Mouse (Mus musculus): Measurements from ENCODE around the gene Abhd12. TPM values are rescaled to one million over a fixed set of nuclear protein-coding genes. Genes with fewer than 3 reads are reported as not detected.

The Abhd12 gene
- polyA plus RNA-seq, 1 experiment from 2014 or later: 24.5 TPM

DNA sequence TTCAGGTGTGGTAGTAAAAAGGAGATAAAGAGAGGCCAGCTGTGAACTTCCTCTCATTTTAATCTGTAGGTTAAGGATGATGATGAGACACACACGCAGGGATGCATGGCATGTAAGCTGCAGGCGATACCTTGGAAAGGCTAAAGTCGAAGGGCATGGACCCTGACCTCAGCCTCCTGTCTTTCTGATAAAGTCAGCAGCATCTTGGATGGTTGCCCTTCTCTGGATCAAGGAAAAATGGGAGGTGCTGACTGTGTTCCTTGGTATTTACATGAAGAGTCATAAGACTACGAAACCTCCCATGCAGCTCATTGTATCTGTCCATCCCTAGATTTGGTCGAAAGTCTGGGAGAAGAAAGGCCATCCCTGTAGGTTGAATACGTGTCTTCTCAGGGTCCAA lies 4.2 kb downstream of the Abhd12 start:
- Histone ChIP-seq H3K36me3 (replicated peaks; ENCODE audit: insufficient read depth, low read length) (0 out of 2 replicates have a peak, but pooled peaks cover 3% of the 10 kb centered on the region), H3K4me3 (ENCODE audit: low read depth, low read length) (no peak overlapping the region), H3K9me3 (ENCODE audit: low read length) (no peaks in the 10 kb centered on the region), H3K27me3 (ENCODE audit: insufficient read depth, low read length) (no peaks in the 10 kb centered on the region), H3K27ac (ENCODE audit: low read depth) (no peak overlapping the region), H3K4me1 (ENCODE audit: insufficient read depth) (peaks cover 12% of the 10 kb centered on the region), H3K9ac (replicated peaks) (no peak overlapping the region), H3K4me2 (ENCODE audit: low read depth, low read length) (no peak overlapping the region)
- no peak for TF ChIP-seq CTCF (IDR thresholded peaks at IDR 0.05; ENCODE audit: low read depth)
- WGBS (ENCODE audit: insufficient replicate concordance): 82% methylated on average over 6 of the region's 6 CpGs
- no peak for DNase-seq
- ATAC-seq: no peak

- 0 out of 2 replicates have a peak, but pooled peaks cover 3% of the 10 kb centered on the region for H3K36me3 ChIP-seq (replicated peaks; ENCODE audit: insufficient read depth, low read length)
- TF ChIP-seq EP300 (IDR thresholded peaks at IDR 0.05; ENCODE audit: low read depth): no peak
- TF ChIP-seq CTCF (IDR thresholded peaks at IDR 0.05; ENCODE audit: low read depth): no peak
- H3K4me3 ChIP-seq (ENCODE audit: low read depth, low read length): no peak overlapping the region
- no peak overlapping the region for H3K4me2 ChIP-seq (ENCODE audit: low read depth, low read length)
- 75% methylated on average over 7 of the region's 7 CpGs for WGBS (ENCODE audit: insufficient replicate concordance)
- no peak overlapping the region for H3K27ac ChIP-seq (ENCODE audit: low read depth)
- no peaks in the 10 kb centered on the region for H3K27me3 ChIP-seq (ENCODE audit: insufficient read depth, low read length)
- H3K4me1 ChIP-seq (ENCODE audit: insufficient read depth): no peaks in the 10 kb centered on the region
- ATAC-seq (no peak), DNase-seq (no peak)
- H3K9ac ChIP-seq (replicated peaks): no peak overlapping the region
- H3K9me3 ChIP-seq (ENCODE audit: low read length): no peaks in the 10 kb centered on the region
Observed at GRCm38 (mm10) chr2:150895691-150896252, 8.8 kb downstream of the Abhd12 start.

- Histone ChIP-seq H3K27ac (ENCODE audit: low read depth) (no peak overlapping the region), H3K4me3 (ENCODE audit: low read depth, low read length) (no peak overlapping the region), H3K9ac (replicated peaks) (no peak overlapping the region), H3K27me3 (ENCODE audit: insufficient read depth, low read length) (no peaks in the 10 kb centered on the region), H3K4me2 (ENCODE audit: low read depth, low read length) (no peak overlapping the region), H3K36me3 (replicated peaks; ENCODE audit: insufficient read depth, low read length) (no peaks in the 10 kb centered on the region), H3K4me1 (ENCODE audit: insufficient read depth) (no peaks in the 10 kb centered on the region), H3K9me3 (ENCODE audit: low read length) (no peaks in the 10 kb centered on the region)
- WGBS (ENCODE audit: insufficient replicate concordance): 64% methylated on average over 2 of the region's 2 CpGs
- TF ChIP-seq CTCF (IDR thresholded peaks at IDR 0.05; ENCODE audit: low read depth) (no peak), EP300 (IDR thresholded peaks at IDR 0.05; ENCODE audit: low read depth) (no peak)
- ATAC-seq (no peak), DNase-seq (no peak)
Observed at GRCm38 (mm10) chr2:150894617-150895267, 9.8 kb downstream of the Abhd12 start.

GRCm38 (mm10) chr2:150887370-150887769 lies 17.2 kb downstream of the Abhd12 start:
- Histone ChIP-seq H3K9ac (replicated peaks) (no peak overlapping the region), H3K27ac (ENCODE audit: low read depth) (no peak overlapping the region), H3K4me1 (ENCODE audit: insufficient read depth) (no peaks in the 10 kb centered on the region), H3K36me3 (replicated peaks; ENCODE audit: insufficient read depth, low read length) (no peaks in the 10 kb centered on the region), H3K27me3 (ENCODE audit: insufficient read depth, low read length) (no peaks in the 10 kb centered on the region), H3K9me3 (ENCODE audit: low read length) (no peaks in the 10 kb centered on the region), H3K4me3 (ENCODE audit: low read depth, low read length) (no peak overlapping the region), H3K4me2 (ENCODE audit: low read depth, low read length) (no peak overlapping the region)
- DNase-seq (no peak), ATAC-seq (no peak)
- TF ChIP-seq CTCF (IDR thresholded peaks at IDR 0.05; ENCODE audit: low read depth): no peak
- TF ChIP-seq EP300 (IDR thresholded peaks at IDR 0.05; ENCODE audit: low read depth): no peak
- 49% methylated on average over 2 of the region's 2 CpGs for WGBS (ENCODE audit: insufficient replicate concordance)

- no peak for TF ChIP-seq EP300 (IDR thresholded peaks at IDR 0.05; ENCODE audit: low read depth)
- H3K36me3 ChIP-seq (replicated peaks; ENCODE audit: insufficient read depth, low read length): no peaks in the 10 kb centered on the region
- no peaks in the 10 kb centered on the region for H3K27me3 ChIP-seq (ENCODE audit: insufficient read depth, low read length)
- no peaks in the 10 kb centered on the region for H3K4me1 ChIP-seq (ENCODE audit: insufficient read depth)
- no peak overlapping the region for H3K9ac ChIP-seq (replicated peaks)
- H3K4me3 ChIP-seq (ENCODE audit: low read depth, low read length): no peak overlapping the region
- DNase-seq (no peak), ATAC-seq (no peak)
- H3K9me3 ChIP-seq (ENCODE audit: low read length): no peaks in the 10 kb centered on the region
- no peak overlapping the region for H3K4me2 ChIP-seq (ENCODE audit: low read depth, low read length)
- no peak overlapping the region for H3K27ac ChIP-seq (ENCODE audit: low read depth)
Observed at GRCm38 (mm10) chr2:150886315-150886714, 18.2 kb downstream of the Abhd12 start.

GRCm38 (mm10) chr2:150885814-150886213 lies 18.7 kb downstream of the Abhd12 start:
- no peaks in the 10 kb centered on the region for H3K4me1 ChIP-seq (ENCODE audit: insufficient read depth)
- no peak overlapping the region for H3K4me2 ChIP-seq (ENCODE audit: low read depth, low read length)
- TF ChIP-seq CTCF (IDR thresholded peaks at IDR 0.05; ENCODE audit: low read depth): no peak
- no peak for TF ChIP-seq EP300 (IDR thresholded peaks at IDR 0.05; ENCODE audit: low read depth)
- H3K36me3 ChIP-seq (replicated peaks; ENCODE audit: insufficient read depth, low read length): no peaks in the 10 kb centered on the region
- no peak overlapping the region for H3K9ac ChIP-seq (replicated peaks)
- no peak overlapping the region for H3K4me3 ChIP-seq (ENCODE audit: low read depth, low read length)
- H3K27ac ChIP-seq (ENCODE audit: low read depth): no peak overlapping the region
- H3K27me3 ChIP-seq (ENCODE audit: insufficient read depth, low read length): no peaks in the 10 kb centered on the region
- WGBS (ENCODE audit: insufficient replicate concordance): 73% methylated on average over 1 of the region's 1 CpGs
- no peak for ATAC-seq
- DNase-seq: no peak
- no peaks in the 10 kb centered on the region for H3K9me3 ChIP-seq (ENCODE audit: low read length)
